Mouse (Mus musculus): ENCODE results near the gene Upb1. TPM values are rescaled to one million over a fixed set of nuclear protein-coding genes. Genes with fewer than 3 reads are reported as not detected.
A peak's percentile ranks its signal among the peaks of the same experiment; 100 is the strongest.

Gene Upb1
- total and polyA plus RNA-seq, 2 experiments from 2014 or later, result 0.26 to 1.4 TPM

DNA sequence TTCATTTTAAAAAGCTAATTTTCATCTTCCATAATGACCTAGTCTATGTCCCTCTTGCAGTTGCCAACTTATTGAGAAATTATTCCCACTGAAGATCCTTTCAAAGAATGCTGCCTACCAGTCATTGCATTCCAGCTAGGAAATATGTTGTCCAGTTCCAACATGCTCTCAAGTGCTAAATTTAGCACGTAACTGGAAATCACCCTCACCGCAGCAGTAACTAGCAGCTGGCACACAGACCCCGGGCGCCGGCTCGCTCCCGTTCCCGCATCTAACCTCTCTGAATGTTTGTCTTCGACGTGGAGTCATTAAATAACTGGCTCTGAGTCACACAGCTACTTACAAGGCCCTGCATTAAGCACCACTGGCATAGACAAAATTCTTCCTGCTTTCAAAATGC, 22.2 kb upstream of the Upb1 start:
- no peak for TF ChIP-seq CTCF (IDR thresholded peaks at IDR 0.05; ENCODE audit: low read depth)
- no peak overlapping the region for H3K4me3 ChIP-seq (ENCODE audit: low read length)
- H3K27ac ChIP-seq, result no peak overlapping the region
- DNase-seq (ENCODE audit: low spot score) (no peak), ATAC-seq (no peak)
- H3K4me2 ChIP-seq (ENCODE audit: low read depth, low read length), result no peak overlapping the region
- no peaks in the 10 kb centered on the region for H3K4me1 ChIP-seq (ENCODE audit: insufficient read depth, low read length)
- WGBS, result 73% methylated on average over 10 of the region's 10 CpGs
- no peaks in the 10 kb centered on the region for H3K9me3 ChIP-seq (ENCODE audit: low read length)
- H3K9ac ChIP-seq (replicated peaks; ENCODE audit: low read length), result no peak overlapping the region
- H3K36me3 ChIP-seq (ENCODE audit: insufficient read depth, low read length), result no peaks in the 10 kb centered on the region
- no peaks in the 10 kb centered on the region for H3K27me3 ChIP-seq (ENCODE audit: insufficient read depth, low read length)

GRCm38 (mm10) chr10:75390156-75390555, 10.8 kb upstream of the Upb1 start:
- no peak overlapping the region for H3K9ac ChIP-seq (replicated peaks; ENCODE audit: low read length)
- H3K36me3 ChIP-seq (ENCODE audit: insufficient read depth, low read length), result no peaks in the 10 kb centered on the region
- no peak for ATAC-seq
- 60% methylated on average over 2 of the region's 2 CpGs for WGBS
- TF ChIP-seq CTCF (IDR thresholded peaks at IDR 0.05; ENCODE audit: low read depth), result no peak
- no peak overlapping the region for H3K4me2 ChIP-seq (ENCODE audit: low read depth, low read length)
- H3K9me3 ChIP-seq (ENCODE audit: low read length), result no peaks in the 10 kb centered on the region
- H3K27me3 ChIP-seq (ENCODE audit: insufficient read depth, low read length), result no peaks in the 10 kb centered on the region
- no peak for DNase-seq (ENCODE audit: low spot score)
- no peaks in the 10 kb centered on the region for H3K4me1 ChIP-seq (ENCODE audit: insufficient read depth, low read length)
- no peak overlapping the region for H3K27ac ChIP-seq
- no peak overlapping the region for H3K4me3 ChIP-seq (ENCODE audit: low read length)

- Histone ChIP-seq H3K36me3 (ENCODE audit: insufficient read depth, low read length) (no peaks in the 10 kb centered on the region), H3K4me3 (ENCODE audit: low read length) (no peak overlapping the region), H3K27ac (no peak overlapping the region), H3K27me3 (ENCODE audit: insufficient read depth, low read length) (no peaks in the 10 kb centered on the region), H3K4me1 (ENCODE audit: insufficient read depth, low read length) (no peaks in the 10 kb centered on the region), H3K9ac (replicated peaks; ENCODE audit: low read length) (no peak overlapping the region), H3K9me3 (ENCODE audit: low read length) (no peaks in the 10 kb centered on the region), H3K4me2 (ENCODE audit: low read depth, low read length) (no peak overlapping the region)
- ATAC-seq (no peak), DNase-seq (ENCODE audit: low spot score) (no peak)
- peak; percentile 38 for TF ChIP-seq CTCF (IDR thresholded peaks at IDR 0.05; ENCODE audit: low read depth)
- WGBS, result 87% methylated on average over 4 of the region's 4 CpGs
Measured at GRCm38 (mm10) chr10:75390832-75391231, 10.1 kb upstream of the Upb1 start.

DNA sequence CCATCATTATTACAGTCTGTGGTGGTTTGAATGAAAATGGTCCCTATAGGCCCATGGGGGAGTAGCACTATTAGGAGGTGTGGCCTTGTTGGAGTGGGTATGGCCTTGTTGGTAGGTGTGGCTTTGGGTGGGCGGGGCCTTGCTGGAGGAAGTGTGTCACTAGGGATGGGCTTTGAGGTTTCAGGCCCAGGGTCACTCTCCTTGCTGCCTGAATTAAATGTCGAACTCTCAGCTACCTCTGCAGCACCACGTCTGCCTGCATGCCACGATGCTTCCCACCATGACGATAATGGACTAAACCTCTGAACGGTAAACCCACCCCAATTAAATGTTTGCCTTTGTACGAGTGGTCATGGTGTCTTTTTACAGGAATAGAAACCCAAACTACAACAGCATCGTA, 6.1 kb upstream of the Upb1 start:
- no peaks in the 10 kb centered on the region for H3K9me3 ChIP-seq (ENCODE audit: low read length)
- no peaks in the 10 kb centered on the region for H3K36me3 ChIP-seq (ENCODE audit: insufficient read depth, low read length)
- no peaks in the 10 kb centered on the region for H3K27me3 ChIP-seq (ENCODE audit: insufficient read depth, low read length)
- H3K4me1 ChIP-seq (ENCODE audit: insufficient read depth, low read length), result no peaks in the 10 kb centered on the region
- no peak overlapping the region for H3K27ac ChIP-seq
- no peak overlapping the region for H3K4me2 ChIP-seq (ENCODE audit: low read depth, low read length)
- H3K4me3 ChIP-seq (ENCODE audit: low read length), result no peak overlapping the region
- no peak for ATAC-seq
- no peak for DNase-seq (ENCODE audit: low spot score)
- H3K9ac ChIP-seq (replicated peaks; ENCODE audit: low read length), result no peak overlapping the region
- TF ChIP-seq CTCF (IDR thresholded peaks at IDR 0.05; ENCODE audit: low read depth), result no peak
- WGBS, result 91% methylated on average over 8 of the region's 8 CpGs

DNA sequence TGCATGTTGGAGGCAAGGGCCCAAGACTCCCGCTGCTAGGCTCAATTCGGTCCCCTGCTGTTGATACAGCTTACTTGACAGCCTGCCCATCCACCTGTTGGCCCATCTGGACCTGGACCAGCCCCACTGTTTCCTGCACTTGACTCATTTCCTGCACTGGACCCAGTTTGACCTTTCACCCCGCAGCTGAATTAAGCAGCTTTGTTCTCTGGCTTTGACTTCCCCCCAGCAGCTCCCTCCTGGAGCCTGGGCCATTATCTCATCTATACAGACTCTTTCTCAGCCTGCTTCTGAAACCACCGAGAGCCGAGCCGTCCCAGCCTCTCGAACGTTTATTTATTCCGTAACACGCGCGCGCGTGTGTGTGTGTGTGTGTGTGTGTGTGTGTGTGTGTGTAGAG, 3.9 kb upstream of the Upb1 start:
- DNase-seq (ENCODE audit: low spot score), result peak; percentile 31

GRCm38 (mm10) chr10:75405916-75406315, 5.0 kb downstream of the Upb1 start:
- no peaks in the 10 kb centered on the region for H3K27me3 ChIP-seq (ENCODE audit: insufficient read depth, low read length)
- no peak overlapping the region for H3K9ac ChIP-seq (replicated peaks; ENCODE audit: low read length)
- TF ChIP-seq CTCF (IDR thresholded peaks at IDR 0.05; ENCODE audit: low read depth), result no peak
- no peaks in the 10 kb centered on the region for H3K36me3 ChIP-seq (ENCODE audit: insufficient read depth, low read length)
- no peaks in the 10 kb centered on the region for H3K4me1 ChIP-seq (ENCODE audit: insufficient read depth, low read length)
- 94% methylated on average over 8 of the region's 8 CpGs for WGBS
- no peak overlapping the region for H3K27ac ChIP-seq
- ATAC-seq (no peak), DNase-seq (ENCODE audit: low spot score) (no peak)
- no peak overlapping the region for H3K4me2 ChIP-seq (ENCODE audit: low read depth, low read length)
- no peak overlapping the region for H3K4me3 ChIP-seq (ENCODE audit: low read length)
- H3K9me3 ChIP-seq (ENCODE audit: low read length), result no peaks in the 10 kb centered on the region

More for the DNA sequence above, 3.9 kb upstream of the Upb1 start:
- H3K36me3 ChIP-seq (ENCODE audit: insufficient read depth, low read length), result no peaks in the 10 kb centered on the region
- no peak overlapping the region for H3K27ac ChIP-seq
- H3K4me2 ChIP-seq (ENCODE audit: low read depth, low read length), result no peak overlapping the region
- H3K9ac ChIP-seq (replicated peaks; ENCODE audit: low read length), result no peak overlapping the region
- H3K27me3 ChIP-seq (ENCODE audit: insufficient read depth, low read length), result no peaks in the 10 kb centered on the region
- no peak for TF ChIP-seq CTCF (IDR thresholded peaks at IDR 0.05; ENCODE audit: low read depth)
- H3K4me1 ChIP-seq (ENCODE audit: insufficient read depth, low read length), result no peaks in the 10 kb centered on the region
- 37% methylated on average over 14 of the region's 14 CpGs for WGBS
- ATAC-seq, result no peak
- no peak overlapping the region for H3K4me3 ChIP-seq (ENCODE audit: low read length)
- no peaks in the 10 kb centered on the region for H3K9me3 ChIP-seq (ENCODE audit: low read length)

DNA sequence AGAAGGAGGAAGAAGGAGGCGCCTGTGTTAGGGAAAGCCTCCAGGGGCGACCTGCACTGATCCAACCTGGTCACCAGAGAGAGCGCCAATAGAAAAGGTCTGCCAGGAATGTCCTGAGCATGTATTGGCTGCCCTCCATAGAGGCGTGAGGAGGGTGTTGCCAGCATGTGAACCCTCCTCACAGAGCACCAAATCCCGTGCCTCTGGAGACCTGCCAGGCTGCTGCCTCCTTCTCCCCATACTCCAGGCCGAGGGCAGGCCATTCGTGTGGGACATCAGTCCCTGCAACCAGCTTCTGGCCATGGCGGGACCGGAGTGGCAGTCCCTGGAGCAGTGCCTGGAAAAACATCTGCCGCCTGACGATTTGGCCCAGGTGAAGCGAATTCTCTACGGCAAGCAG, 5.8 kb downstream of the Upb1 start:
- Histone ChIP-seq H3K9me3 (ENCODE audit: low read length) (no peaks in the 10 kb centered on the region), H3K27me3 (ENCODE audit: insufficient read depth, low read length) (no peaks in the 10 kb centered on the region), H3K27ac (no peak overlapping the region), H3K4me1 (ENCODE audit: insufficient read depth, low read length) (no peaks in the 10 kb centered on the region), H3K4me3 (ENCODE audit: low read length) (no peak overlapping the region), H3K4me2 (ENCODE audit: low read depth, low read length) (peak overlapping the region; percentile 10; the same call in 1 of the 2 replicates), H3K9ac (replicated peaks; ENCODE audit: low read length) (no peak overlapping the region), H3K36me3 (ENCODE audit: insufficient read depth, low read length) (no peaks in the 10 kb centered on the region)
- no peak for TF ChIP-seq CTCF (IDR thresholded peaks at IDR 0.05; ENCODE audit: low read depth)
- DNase-seq (ENCODE audit: low spot score), result peak; percentile 32
- 25% methylated on average over 13 of the region's 13 CpGs for WGBS
- 0 out of 2 replicates have a peak, but pooled peaks have one; percentile 27 for ATAC-seq

Data from hindbrain, postnatal 0 days (tissue).